ENCODE assay signal across 9 mouse cellular contexts in the genomic region with DNA sequence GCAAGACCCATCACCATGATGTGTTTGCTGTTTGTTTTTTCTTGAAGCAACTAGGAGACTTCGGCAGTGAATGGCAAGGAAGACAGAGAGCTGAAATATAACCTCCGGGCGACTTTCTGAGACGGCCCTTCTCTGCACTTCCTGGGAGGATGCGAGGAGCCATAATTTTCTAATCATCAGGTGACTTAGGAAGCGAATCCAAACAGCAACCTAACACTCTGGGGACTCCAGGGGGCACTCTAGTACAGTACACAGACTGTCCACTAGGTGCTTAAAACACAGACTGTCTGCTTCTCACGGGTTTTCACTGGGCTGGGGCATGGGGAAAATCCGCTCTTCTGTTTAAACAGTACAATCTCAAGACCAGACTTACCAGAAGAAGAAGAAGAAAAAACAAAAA. TPM values are rescaled to one million over a fixed set of nuclear protein-coding genes. Genes with fewer than 3 reads are reported as not detected.
A peak's percentile ranks its signal among the peaks of the same experiment; 100 is the strongest.
DNase-seq lines count a peak whose midpoint lies in the region; ATAC-seq and TF ChIP-seq lines count a peak whose summit lies in the region.
"Had no signal": no experiment of that assay in that cellular context is flagged by ENCODE, and none has a peak within 500 bp of the region (broad histone marks: within the 10 kb centered on the region; RNA-seq: fewer than 3 reads in every experiment).

No protein-coding gene starts in this region.

- H3K4me1 ChIP-seq in cortical plate, adult 2 months (ENCODE audit: control insufficient read depth, insufficient read depth, low read length): no peaks in the 10 kb centered on the region
- no peaks in the 10 kb centered on the region for H3K4me1 ChIP-seq in kidney, adult 2 months (ENCODE audit: control insufficient read depth, insufficient read depth, low read length)
- peaks cover 40% of the 10 kb centered on the region for H3K4me1 ChIP-seq in limb, embryonic 10.5 days

- H3K4me3 ChIP-seq in cortical plate, adult 2 months (ENCODE audit: insufficient read depth, low read length): no peak overlapping the region
- no peak overlapping the region for H3K4me3 ChIP-seq in kidney, adult 2 months (ENCODE audit: insufficient read depth, low read depth, low read length)
- H3K4me3 ChIP-seq in limb, embryonic 10.5 days: no peak overlapping the region
- H3K4me3 ChIP-seq: erythroblast, embryonic 14.5 days had no signal

- no peak for TF ChIP-seq POLR2A in cortical plate, adult 2 months (IDR thresholded peaks at IDR 0.05; ENCODE audit: extremely low read depth, insufficient read depth, low read length)
- TF ChIP-seq POLR2A in kidney, adult 2 months (IDR thresholded peaks at IDR 0.05; ENCODE audit: low read depth, low read length): no peak

- peaks cover 2% of the 10 kb centered on the region; the same call in 1 of the 2 replicates for H3K27me3 ChIP-seq in kidney, adult 2 months (replicated peaks; ENCODE audit: control insufficient read depth, insufficient read depth, low read length)
- H3K27me3 ChIP-seq in limb, embryonic 10.5 days (ENCODE audit: low read depth, poor library complexity, severe bottlenecking): peaks cover 42% of the 10 kb centered on the region

- H3K36me3 ChIP-seq in kidney, adult 2 months (ENCODE audit: control insufficient read depth, insufficient read depth, low read length): no peaks in the 10 kb centered on the region
- H3K36me3 ChIP-seq in limb, embryonic 10.5 days: no peaks in the 10 kb centered on the region

- no peaks in the 10 kb centered on the region for H3K9me3 ChIP-seq in limb, embryonic 10.5 days (replicated peaks)

- peak; percentile 63 to 75 for DNase-seq in B cell, adult 2 months
- peak; percentile 88 for DNase-seq in ZHBTc4 (ENCODE audit: low read depth, low spot score)
- peak; percentile 64 to 76 for DNase-seq in heart, adult 18-20 months
- peak; percentile 86 for DNase-seq in kidney, adult 2 months
- peak; percentile 52 for DNase-seq in limb, embryonic 10.5 days (ENCODE audit: low spot score)
- DNase-seq in thymus, postnatal 0 days (ENCODE audit: low spot score): peak; percentile 60

- 5% methylated on average over 8 of the region's 8 CpGs for WGBS in kidney, adult 2 months
- WGBS in limb, embryonic 10.5 days: 14% methylated on average over 8 of the region's 8 CpGs

- no peak overlapping the region for H3K27ac ChIP-seq in cortical plate, adult 2 months (ENCODE audit: insufficient read depth, low read length)
- no peak overlapping the region for H3K27ac ChIP-seq in kidney, adult 2 months (ENCODE audit: insufficient read depth, low read depth, low read length)
- no peak overlapping the region for H3K27ac ChIP-seq in limb, embryonic 10.5 days

- TF ChIP-seq CTCF in cortical plate, adult 2 months (IDR thresholded peaks at IDR 0.05; ENCODE audit: extremely low read depth, insufficient read depth, low read length): peak; percentile 97
- TF ChIP-seq CTCF in kidney, adult 2 months (conservative IDR thresholded peaks at IDR 0.05; ENCODE audit: insufficient read depth, insufficient read length, low read depth, low read length): peak; percentile 86

- ATAC-seq in monocyte, adult 5-6 weeks (replicated peaks; ENCODE audit: insufficient number of reproducible peaks, low FRiP score, low TSS enrichment, poor library complexity, severe bottlenecking): 0 out of 2 replicates have a peak, but pooled peaks have one; percentile 51

RNA-seq across cellular contexts. Expression of a gene that starts 3.5 kb away (rescaled TPM):
- polyA plus RNA-seq in cortical plate, adult 2 months (2012; rRNA removed): 13.0 and 16.1 TPM in 2 replicates
- under 1 TPM; 0.30 to 0.44 TPM for total RNA-seq in heart, adult 18-20 months (2021)
- polyA plus RNA-seq in kidney, adult 2 months (2012; rRNA removed): 1.8 and 2.0 TPM in 2 replicates
- 0.34 and 0.90 TPM in 2 replicates for polyA plus RNA-seq in limb, embryonic 10.5 days (2016; fragmentation: Nextera tagmentation; extraction: Ambion mirVana)
- total RNA-seq in monocyte, adult 5-6 weeks (2017): not detected in 3 replicates
- 0.12 and 0.15 TPM in 2 replicates for polyA plus RNA-seq in thymus, postnatal 0 days (2015; fragmentation: Nextera tagmentation; extraction: Ambion mirVana)
- polyA plus RNA-seq: erythroblast, embryonic 14.5 days had no signal

RNA-seq across cellular contexts. Expression of a gene that starts 7.1 kb away (rescaled TPM):
- polyA plus RNA-seq in cortical plate, adult 2 months (2012; rRNA removed): 353 and 375 TPM in 2 replicates
- 100 to 1,000 TPM; 811 to 856 TPM for total RNA-seq in heart, adult 18-20 months (2021)
- polyA plus RNA-seq in kidney, adult 2 months (2012; rRNA removed): 524 and 525 TPM in 2 replicates
- polyA plus RNA-seq in limb, embryonic 10.5 days (2016; fragmentation: Nextera tagmentation; extraction: Ambion mirVana): 136 and 140 TPM in 2 replicates
- total RNA-seq in monocyte, adult 5-6 weeks (2017): 103 to 169 TPM (median 112 TPM) in 3 replicates
- 134 and 146 TPM in 2 replicates for polyA plus RNA-seq in thymus, postnatal 0 days (2015; fragmentation: Nextera tagmentation; extraction: Ambion mirVana)

RNA-seq across cellular contexts. Expression of a gene that starts 17.2 kb away (rescaled TPM):
- polyA plus RNA-seq in cortical plate, adult 2 months (2012; rRNA removed): 144 and 146 TPM in 2 replicates
- total RNA-seq in heart, adult 18-20 months (2021): 10 to 100 TPM; 29.0 to 40.2 TPM
- 22.1 and 26.8 TPM in 2 replicates for polyA plus RNA-seq in kidney, adult 2 months (2012; rRNA removed)
- polyA plus RNA-seq in limb, embryonic 10.5 days (2016; fragmentation: Nextera tagmentation; extraction: Ambion mirVana): 440 and 499 TPM in 2 replicates
- 156 to 208 TPM (median 163 TPM) in 3 replicates for total RNA-seq in monocyte, adult 5-6 weeks (2017)
- 322 and 360 TPM in 2 replicates for polyA plus RNA-seq in thymus, postnatal 0 days (2015; fragmentation: Nextera tagmentation; extraction: Ambion mirVana)
